Mouse (Mus musculus) heart, adult 2 months (tissue): ENCODE measurements around the gene Ptprd.
A peak's percentile ranks its signal among the peaks of the same experiment; 100 is the strongest.

Source experiments
- CTCF ChIP-seq: fragments of 200-600 bp; IDR thresholded peaks from 2 replicates; pipeline ENCODE4 v1.8.1; 2022; ENCODE audit warnings: antibody characterized with exemption, mild to moderate bottlenecking, moderate library complexity
- EP300 ChIP-seq: fragments of 200-500 bp; IDR thresholded peaks from 2 replicates; pipeline ENCODE4 v1.6.1; 2011; ENCODE audit warnings: low read depth, low read length, control low read depth; ENCODE audit not compliant: insufficient read depth
- POLR2A ChIP-seq: fragments of 200-500 bp; IDR thresholded peaks from 2 replicates; pipeline ENCODE4 v1.6.1; 2011; ENCODE audit warnings: mild to moderate bottlenecking, low read depth, low read length, control low read depth; ENCODE audit not compliant: insufficient read depth

- TF ChIP-seq EP300, result no peak
- peak; percentile 71 for TF ChIP-seq CTCF
- no peak for TF ChIP-seq POLR2A
Measured at GRCm38 (mm10) chr4:77644435-77644834, 567.3 kb downstream of the Ptprd start.
